15 mouse cellular contexts compared by ENCODE assay signal in the genomic region with DNA sequence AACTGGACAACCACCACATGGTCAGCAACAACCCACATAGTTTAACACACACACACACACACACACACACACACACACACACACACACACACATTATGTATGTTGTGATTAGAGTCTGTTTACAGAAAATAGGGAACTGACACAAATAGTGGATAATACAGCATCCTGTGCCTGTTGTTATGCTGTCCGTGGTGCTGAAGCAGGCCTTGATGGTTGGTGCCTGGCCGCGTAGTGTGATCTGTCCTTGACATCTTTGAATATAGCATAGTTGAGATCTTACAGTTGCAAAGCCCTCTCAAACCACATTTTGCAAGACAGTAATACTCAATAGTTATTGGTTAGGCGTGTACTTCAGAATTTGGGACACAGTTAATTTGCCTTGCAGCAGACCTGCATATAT. TPM values are rescaled to one million over a fixed set of nuclear protein-coding genes. Genes with fewer than 3 reads are reported as not detected.
DNase-seq lines count a peak whose midpoint lies in the region; ATAC-seq and TF ChIP-seq lines count a peak whose summit lies in the region.
"Had no signal": no experiment of that assay in that cellular context is flagged by ENCODE, and none has a peak within 500 bp of the region (broad histone marks: within the 10 kb centered on the region; RNA-seq: fewer than 3 reads in every experiment).

No protein-coding gene starts in this region.

- peak; percentile 41 for DNase-seq in hindbrain, embryonic 11.5 days (ENCODE audit: low spot score)
- DNase-seq in 3T3-L1 (ENCODE audit: low read depth, low spot score) (peak; percentile 40), NIH3T3 (ENCODE audit: low read depth) (peak; percentile 66)
- DNase-seq in embryonic facial prominence, embryonic 14.5 days (ENCODE audit: low spot score): peak; percentile 51
- DNase-seq in left cerebral cortex, postnatal 25 days (ENCODE audit: low spot score in 2 of 2): no peak
- DNase-seq in layer of hippocampus, adult 2 months (ENCODE audit: low spot score in 2 of 2): no peak
- DNase-seq: forebrain, postnatal 0 days; gastrocnemius, postnatal 36 days; lung, postnatal 4 days had no signal

- H3K27me3 ChIP-seq in hindbrain, embryonic 11.5 days (ENCODE audit: control insufficient read depth, insufficient read depth, low read length): no peaks in the 10 kb centered on the region
- no peaks in the 10 kb centered on the region for H3K27me3 ChIP-seq in hindbrain, embryonic 12.5 days
- H3K27me3 ChIP-seq in embryonic facial prominence, embryonic 14.5 days (replicated peaks; ENCODE audit: control insufficient read depth, insufficient read depth, low read length): peaks cover 5% of the 10 kb centered on the region; the same call in 1 of the 2 replicates

- H3K9me3 ChIP-seq in hindbrain, embryonic 11.5 days (ENCODE audit: control insufficient read depth, low read length): no peaks in the 10 kb centered on the region
- no peaks in the 10 kb centered on the region for H3K9me3 ChIP-seq in hindbrain, embryonic 12.5 days (replicated peaks)
- no peaks in the 10 kb centered on the region for H3K9me3 ChIP-seq in embryonic facial prominence, embryonic 14.5 days (ENCODE audit: control insufficient read depth, low read length)
- H3K9me3 ChIP-seq: embryonic facial prominence, embryonic 13.5 days had no signal

- no peak overlapping the region for H3K4me3 ChIP-seq in hindbrain, embryonic 11.5 days (ENCODE audit: low read depth, low read length)
- no peak overlapping the region for H3K4me3 ChIP-seq in hindbrain, embryonic 12.5 days
- H3K4me3 ChIP-seq in embryonic facial prominence, embryonic 14.5 days (ENCODE audit: low read depth, low read length): no peak overlapping the region
- H3K4me3 ChIP-seq in layer of hippocampus, adult 2 months: no peak overlapping the region
- H3K4me3 ChIP-seq: embryonic facial prominence, embryonic 13.5 days had no signal

- no peak overlapping the region for H3K27ac ChIP-seq in hindbrain, embryonic 11.5 days (ENCODE audit: low read depth, low read length)
- H3K27ac ChIP-seq in hindbrain, embryonic 12.5 days: no peak overlapping the region
- H3K27ac ChIP-seq in embryonic facial prominence, embryonic 14.5 days (replicated peaks; ENCODE audit: low read depth, low read length): no peak overlapping the region
- no peak overlapping the region for H3K27ac ChIP-seq in layer of hippocampus, adult 2 months
- H3K27ac ChIP-seq: embryonic facial prominence, embryonic 13.5 days; liver, embryonic 14.5 days had no signal

- intact Hi-C loops in left cerebral cortex, postnatal 25 days (cut with DNase I): no loop called here

- ATAC-seq in hindbrain, embryonic 11.5 days (ENCODE audit: low FRiP score): no peak
- ATAC-seq in hindbrain, embryonic 12.5 days (ENCODE audit: low FRiP score): no peak
- no peak for ATAC-seq in embryonic facial prominence, embryonic 14.5 days (ENCODE audit: low read depth)
- ATAC-seq: forebrain, postnatal 0 days; intestine, embryonic 16.5 days had no signal

- 60% methylated on average over 4 of the region's 4 CpGs for WGBS in hindbrain, embryonic 11.5 days
- WGBS in hindbrain, embryonic 12.5 days: 72% methylated on average over 4 of the region's 4 CpGs
- WGBS in embryonic facial prominence, embryonic 14.5 days: 57% methylated on average over 4 of the region's 4 CpGs

- H3K4me2 ChIP-seq in hindbrain, embryonic 11.5 days (replicated peaks; ENCODE audit: low read depth, low read length): no peak overlapping the region
- H3K4me2 ChIP-seq in hindbrain, embryonic 12.5 days (replicated peaks): no peak overlapping the region
- H3K4me2 ChIP-seq in embryonic facial prominence, embryonic 14.5 days (ENCODE audit: low read depth, low read length): no peak overlapping the region
- H3K4me2 ChIP-seq: embryonic facial prominence, embryonic 13.5 days had no signal

- TF ChIP-seq CTCF in layer of hippocampus, adult 2 months (conservative IDR thresholded peaks at IDR 0.05): no peak

- H3K36me3 ChIP-seq in hindbrain, embryonic 11.5 days (ENCODE audit: control insufficient read depth, insufficient read depth, low read length): no peaks in the 10 kb centered on the region
- H3K36me3 ChIP-seq in hindbrain, embryonic 12.5 days: no peaks in the 10 kb centered on the region
- no peaks in the 10 kb centered on the region for H3K36me3 ChIP-seq in embryonic facial prominence, embryonic 14.5 days (ENCODE audit: control insufficient read depth, insufficient read depth, low read length)
- H3K36me3 ChIP-seq: embryonic facial prominence, embryonic 13.5 days had no signal

- no peak overlapping the region for H3K9ac ChIP-seq in hindbrain, embryonic 11.5 days (ENCODE audit: low read depth, low read length)
- H3K9ac ChIP-seq in hindbrain, embryonic 12.5 days: no peak overlapping the region
- H3K9ac ChIP-seq in embryonic facial prominence, embryonic 14.5 days (ENCODE audit: low read depth, low read length): no peak overlapping the region
- H3K9ac ChIP-seq: embryonic facial prominence, embryonic 13.5 days; forebrain, postnatal 0 days; liver, embryonic 14.5 days had no signal

- no peaks in the 10 kb centered on the region for H3K4me1 ChIP-seq in hindbrain, embryonic 11.5 days (replicated peaks; ENCODE audit: control insufficient read depth, insufficient read depth, low read length)
- no peaks in the 10 kb centered on the region for H3K4me1 ChIP-seq in hindbrain, embryonic 12.5 days
- H3K4me1 ChIP-seq in embryonic facial prominence, embryonic 14.5 days (ENCODE audit: control insufficient read depth, insufficient read depth, low read length): no peaks in the 10 kb centered on the region

RNA-seq across cellular contexts. Expression of gene Tmem200a, which starts 3.2 kb away (rescaled TPM):
- polyA plus RNA-seq in hindbrain, embryonic 11.5 days (2014; fragmentation: Nextera tagmentation; extraction: Ambion mirVana): 13.6 and 15.6 TPM in 2 replicates
- polyA plus RNA-seq in hindbrain, embryonic 12.5 days (2016; fragmentation: Nextera tagmentation; extraction: Ambion mirVana): 25.2 and 29.5 TPM in 2 replicates
- 13.5 and 13.9 TPM in 2 replicates for polyA plus RNA-seq in embryonic facial prominence, embryonic 14.5 days (2014; fragmentation: Nextera tagmentation; extraction: Ambion mirVana)
- total RNA-seq in left cerebral cortex, postnatal 25 days (2021): 10 to 100 TPM; 16.2 to 23.9 TPM
- 10 to 100 TPM; 20.0 to 23.9 TPM for total RNA-seq in layer of hippocampus, adult 2 months (2021)

RNA-seq across cellular contexts. Expression of gene Gm9767, which starts 4.0 kb away (rescaled TPM):
- 0.25 and 1.0 TPM in 2 replicates for polyA plus RNA-seq in hindbrain, embryonic 11.5 days (2014; fragmentation: Nextera tagmentation; extraction: Ambion mirVana)
- polyA plus RNA-seq in hindbrain, embryonic 12.5 days (2016; fragmentation: Nextera tagmentation; extraction: Ambion mirVana): 0.53 and 1.2 TPM in 2 replicates
- 0.21 and 0.85 TPM in 2 replicates for polyA plus RNA-seq in embryonic facial prominence, embryonic 14.5 days (2014; fragmentation: Nextera tagmentation; extraction: Ambion mirVana)
- 1 to 10 TPM in 1 of 2 experiments, under 1 TPM in 1; 0.60 to 1.8 TPM for total RNA-seq in left cerebral cortex, postnatal 25 days (2021)
- under 1 TPM; 0.59 to 0.92 TPM for total RNA-seq in layer of hippocampus, adult 2 months (2021)
- total RNA-seq: gastrocnemius, postnatal 36 days had no signal
- polyA plus RNA-seq: heart, embryonic 16.5 days; intestine, embryonic 16.5 days; liver, embryonic 14.5 days; thymus, postnatal 0 days had no signal

Comparison
In these comparisons a context has a peak if more than half of its experiments do, and no peak if none do; other contexts are left out.
1. DNase-seq: peak in hindbrain, embryonic 11.5 days (single experiment), 3T3-L1 (single experiment), NIH3T3 (single experiment) and embryonic facial prominence, embryonic 14.5 days (single experiment); none in left cerebral cortex, postnatal 25 days (0 of 2) and layer of hippocampus, adult 2 months (0 of 2).